Mouse (Mus musculus) small intestine, adult 2 months (tissue): ENCODE data around the gene Dnajc4. TPM values are rescaled to one million over a fixed set of nuclear protein-coding genes. Genes with fewer than 3 reads are reported as not detected.

Experiments
- H3K27ac ChIP-seq: fragments of 200-500 bp; 2 replicates; pipeline ENCODE4 v1.5.1; 2012; ENCODE audit warnings: low read depth, low read length, control low read depth, inconsistent platforms; ENCODE audit not compliant: insufficient read depth
- H3K27me3 ChIP-seq: fragments of 200-500 bp; 2 replicates; pipeline ENCODE4 v1.6.1; 2012; ENCODE audit warnings: mild to moderate bottlenecking, moderate library complexity, low read length, inconsistent platforms; ENCODE audit not compliant: control insufficient read depth, insufficient read depth
- H3K36me3 ChIP-seq: fragments of 200-500 bp; 2 replicates; pipeline ENCODE4 v1.6.1; 2012; ENCODE audit warnings: mild to moderate bottlenecking, low read length, control low read depth, inconsistent platforms; ENCODE audit not compliant: control insufficient read depth, insufficient read depth
- H3K4me1 ChIP-seq: fragments of 200-500 bp; 2 replicates; pipeline ENCODE4 v1.6.1; 2012; ENCODE audit warnings: low read length, inconsistent platforms, mixed read lengths; ENCODE audit not compliant: control insufficient read depth, insufficient read depth, insufficient read length
- H3K4me3 ChIP-seq: fragments of 200-500 bp; 2 replicates; pipeline ENCODE4 v1.5.1; 2012; ENCODE audit warnings: low read depth, mild to moderate bottlenecking, control low read depth, inconsistent platforms, low read length, moderate library complexity
- CTCF ChIP-seq: fragments of 200-500 bp; IDR thresholded peaks from 2 replicates; pipeline ENCODE4 v1.5.1; 2012; ENCODE audit warnings: low read depth, mild to moderate bottlenecking, control low read depth, inconsistent platforms, low read length, moderate library complexity, mixed read lengths; ENCODE audit not compliant: insufficient replicate concordance, insufficient read length; ENCODE audit errors: extremely low read depth
- POLR2A ChIP-seq: fragments of 200-500 bp; IDR thresholded peaks from 2 replicates; pipeline ENCODE4 v1.6.1; 2012; ENCODE audit warnings: low read depth, mild to moderate bottlenecking, control low read depth, inconsistent platforms, low read length, moderate library complexity
- WGBS: fragments of 180-500 bp; shearing (Covaris S2); methylation state at CpG from one replicate; pipeline ENCODE4 v1.1.7; 2018; 5-methylcytosine and 5-hydroxymethylcytosine counted together
- polyA plus RNA-seq: library from polyadenylated mRNA; depleted of rRNA; stranded (reverse); fragments of >200 nt; gene quantifications from 2 replicates; pipeline ENCODE4 v1.2.3, GENCODE M21; 2012; rRNA removed

Gene Dnajc4
- polyA plus RNA-seq, 1 experiment, result 53.4 TPM

DNA sequence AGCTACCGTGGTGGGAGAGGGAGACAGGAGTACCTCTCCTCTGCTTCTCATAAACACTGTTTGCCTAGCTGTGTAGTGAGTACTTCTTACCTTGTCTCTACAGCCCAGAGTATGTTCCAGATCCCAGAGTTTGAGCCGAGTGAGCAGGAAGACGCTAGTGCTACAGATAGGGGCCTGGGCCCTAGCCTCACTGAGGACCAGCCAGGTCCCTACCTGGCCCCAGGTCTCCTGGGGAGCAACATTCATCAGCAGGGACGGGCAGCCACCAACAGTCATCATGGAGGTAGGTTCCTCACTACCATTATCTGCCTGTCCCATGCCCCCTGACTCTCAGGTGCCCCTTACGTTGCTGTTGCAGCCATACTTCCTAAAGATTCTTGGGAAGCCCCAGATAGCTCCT is 49.6 kb downstream of the Dnajc4 start:
- TF ChIP-seq POLR2A (no peak; the same call in 1 of the 2 replicates), CTCF (no peak)
- Histone ChIP-seq H3K27ac (peak overlapping the region; percentile 82), H3K4me1 (peaks cover 14% of the 10 kb centered on the region), H3K4me3 (peak overlapping the region; percentile 86), H3K27me3 (no peaks in the 10 kb centered on the region), H3K36me3 (no peaks in the 10 kb centered on the region)
- WGBS, result 32% methylated on average over 5 of the region's 5 CpGs

DNA sequence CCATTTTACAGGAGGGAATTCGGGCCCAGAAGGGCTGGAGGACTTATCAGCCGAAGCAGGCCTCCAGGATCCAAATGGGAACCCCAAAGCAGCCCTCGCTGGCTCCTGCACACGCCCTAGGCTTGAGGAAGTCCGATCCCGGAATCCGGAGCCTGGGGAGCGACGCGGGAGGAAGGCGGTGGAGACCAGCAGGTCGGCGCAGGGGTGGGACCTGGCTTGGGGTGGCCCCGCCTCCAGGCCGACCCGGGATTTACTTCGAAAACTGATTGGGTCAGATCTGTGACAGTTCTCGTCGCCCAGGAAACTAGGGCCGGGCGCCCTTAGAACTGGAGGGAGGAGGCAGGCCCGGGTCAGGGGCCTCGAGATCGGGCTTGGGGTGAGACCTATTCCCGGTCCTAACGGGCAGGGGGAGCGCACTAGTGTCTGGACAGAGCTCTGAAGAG is 50.1 kb downstream of the Dnajc4 start, which contains the start of gene Gpr137:
Gpr137 (minus strand) TSS at position 232 of the 443 bp plus-strand sequence.
- Histone ChIP-seq H3K36me3 (no peaks in the 10 kb centered on the region), H3K27ac (peak within 1 kb of the TSS; percentile 98), H3K4me1 (peaks cover 14% of the 10 kb centered on the region), H3K4me3 (peak within 1 kb of the TSS; percentile 86), H3K27me3 (no peaks in the 10 kb centered on the region)
- under 1% methylated on average over 27 of the region's 27 CpGs for WGBS
- TF ChIP-seq CTCF (no peak; the same call in 1 of the 2 replicates), POLR2A (peak; percentile 86)

DNA sequence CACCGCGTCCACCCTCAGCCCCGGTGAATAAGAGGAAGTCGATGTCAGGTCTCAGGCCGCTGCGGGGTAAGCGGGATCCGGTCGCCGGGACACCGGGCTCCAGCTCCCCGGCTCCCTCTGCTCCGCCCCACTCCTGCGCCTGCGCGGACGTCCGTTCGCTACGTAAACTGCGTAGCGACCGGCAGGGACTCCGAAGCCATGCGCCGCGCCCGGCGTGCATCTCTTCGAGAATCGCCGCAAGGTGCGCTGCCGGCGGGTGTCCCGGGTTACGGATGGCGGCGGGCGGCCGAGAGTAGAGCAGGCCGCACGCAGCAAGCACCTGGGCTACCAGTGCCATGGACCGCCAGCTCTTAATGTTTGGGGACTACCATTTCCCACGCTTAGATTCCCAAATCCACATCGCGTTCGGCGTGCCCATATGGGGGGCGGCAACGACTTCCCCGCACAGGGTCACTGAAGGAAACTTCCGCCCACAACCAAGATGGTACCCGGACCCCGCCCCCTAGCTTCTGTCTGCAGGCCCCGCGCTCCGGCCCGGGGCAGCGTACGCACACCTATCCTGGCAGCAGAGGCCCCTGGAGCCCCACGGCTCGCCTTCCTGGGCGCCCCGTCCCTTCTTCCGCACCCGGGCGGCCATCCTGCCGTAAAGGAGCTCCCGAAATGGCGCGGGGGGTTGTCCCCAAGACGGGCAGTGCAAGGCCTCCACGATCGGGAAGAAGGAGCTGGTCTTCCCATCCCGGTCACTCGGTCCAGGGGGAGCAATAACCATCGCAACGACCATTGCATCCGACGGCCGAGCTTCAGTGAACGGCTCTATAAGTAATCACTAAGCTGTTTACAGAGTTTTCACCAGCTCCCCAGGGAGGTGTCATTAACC is 50.8 kb downstream of the Dnajc4 start, which contains the start of gene Bad:
Bad (plus strand) TSS at position 490 of the 877 bp plus-strand sequence.
- H3K27me3 ChIP-seq, result no peaks in the 10 kb centered on the region
- peak within 1 kb of the TSS; percentile 98 for H3K27ac ChIP-seq
- under 1% methylated on average over 83 of the region's 83 CpGs for WGBS
- peak within 1 kb of the TSS; percentile 86 for H3K4me3 ChIP-seq
- H3K4me1 ChIP-seq, result peaks cover 10% of the 10 kb centered on the region
- TF ChIP-seq POLR2A, result peak; percentile 55; the same call in 1 of the 2 replicates
- no peak for TF ChIP-seq CTCF
- no peaks in the 10 kb centered on the region for H3K36me3 ChIP-seq

DNA sequence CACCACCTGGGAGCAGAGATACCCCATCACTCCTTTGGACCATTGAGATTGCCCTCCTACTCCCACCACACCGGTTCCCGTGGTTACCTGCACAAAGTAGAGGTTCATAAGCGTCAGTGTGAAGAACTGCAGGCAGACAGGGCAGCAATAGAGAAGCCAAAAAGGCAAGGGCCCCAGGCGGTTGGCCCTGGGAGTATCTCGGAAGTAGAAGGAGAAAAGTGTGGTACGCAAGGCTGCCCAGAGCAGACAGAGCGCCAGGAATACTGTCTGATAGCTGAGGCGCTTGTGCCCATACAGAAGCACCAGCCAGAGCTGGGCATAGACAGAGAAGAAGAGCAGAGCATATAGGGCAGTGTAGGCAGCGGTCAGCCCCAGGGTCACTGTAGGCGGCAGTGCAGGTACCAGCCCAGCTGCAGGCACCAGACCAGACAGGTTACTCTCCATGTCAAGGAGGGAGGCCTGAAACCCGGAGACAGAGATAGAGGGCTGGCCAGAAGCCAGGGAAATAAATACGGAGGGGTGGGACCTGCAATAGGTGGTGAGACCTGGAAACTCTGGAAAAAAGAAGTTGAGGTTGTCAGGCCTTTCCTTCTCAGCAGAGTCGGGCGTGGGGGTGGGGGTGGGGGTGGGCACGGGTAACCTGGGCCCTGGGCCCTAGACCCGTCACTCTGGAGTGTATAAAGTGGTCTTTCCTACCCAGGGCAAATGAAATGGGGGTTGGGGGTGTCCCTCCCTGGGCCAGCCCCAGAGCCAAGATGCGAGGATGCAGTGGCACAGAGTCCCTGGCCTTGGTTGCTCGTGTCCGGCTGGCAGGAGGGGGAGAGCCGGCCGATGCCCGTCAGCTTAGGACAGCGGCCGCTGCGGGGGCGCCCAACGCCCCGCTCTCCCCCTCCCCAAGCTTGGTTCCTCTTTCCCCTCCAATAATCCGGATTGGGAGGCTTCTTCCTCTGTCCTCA is 51.7 kb downstream of the Dnajc4 start:
- Histone ChIP-seq H3K4me1 (peaks cover 10% of the 10 kb centered on the region), H3K36me3 (no peaks in the 10 kb centered on the region), H3K27me3 (no peaks in the 10 kb centered on the region), H3K4me3 (peak overlapping the region; percentile 86), H3K27ac (peak overlapping the region; percentile 24; the same call in 1 of the 2 replicates)
- TF ChIP-seq POLR2A (no peak), CTCF (no peak)
- 20% methylated on average over 29 of the region's 29 CpGs for WGBS

DNA sequence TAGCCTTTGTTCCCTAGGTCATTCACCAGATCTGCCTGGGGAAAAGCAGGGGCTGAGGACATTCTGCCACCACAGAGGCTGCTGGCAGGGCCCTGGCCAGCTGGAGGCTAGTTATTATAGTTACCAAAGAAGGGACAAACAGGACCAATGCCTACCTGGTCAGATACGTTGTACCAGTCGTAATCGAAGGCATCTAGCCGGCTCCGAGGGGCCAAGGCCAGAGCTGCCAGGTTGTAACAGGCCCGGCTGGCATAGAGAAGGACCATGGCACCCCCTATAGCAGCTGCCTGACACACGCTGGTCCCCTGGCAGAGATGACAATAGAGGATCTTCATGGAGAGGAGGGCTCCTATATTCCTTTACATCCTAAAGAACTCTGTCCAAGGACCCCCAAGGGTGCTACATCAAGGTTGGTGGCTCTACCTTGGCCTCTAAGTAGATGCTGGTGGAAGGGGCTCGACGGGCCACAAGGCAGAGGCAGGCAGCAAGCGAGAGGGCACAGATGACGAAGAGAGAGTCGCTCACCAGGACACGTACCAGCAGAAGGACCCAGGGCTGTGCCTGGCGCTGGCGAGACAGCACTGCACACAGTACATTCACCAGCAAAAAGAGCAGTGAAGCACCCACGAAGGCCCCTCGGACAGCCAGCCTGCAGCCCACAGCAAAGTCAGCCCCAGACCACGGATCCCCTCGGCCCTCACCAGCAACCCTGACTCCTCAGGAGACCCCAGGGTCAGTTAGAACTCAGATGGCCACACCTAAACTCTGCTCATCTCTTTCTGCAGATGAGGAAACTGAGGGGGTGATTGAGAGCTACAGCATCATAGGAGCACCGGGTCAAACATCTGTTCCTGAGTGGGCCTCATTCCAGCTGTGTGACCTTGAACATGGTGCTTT is 53.0 kb downstream of the Dnajc4 start:
- no peak for TF ChIP-seq POLR2A
- no peak for TF ChIP-seq CTCF
- 92% methylated on average over 20 of the region's 20 CpGs for WGBS

More for the DNA sequence above, 53.0 kb downstream of the Dnajc4 start:
- Histone ChIP-seq H3K4me3 (no peak overlapping the region), H3K4me1 (peaks cover 10% of the 10 kb centered on the region), H3K36me3 (no peaks in the 10 kb centered on the region), H3K27me3 (peaks cover 7% of the 10 kb centered on the region; the same call in 1 of the 2 replicates), H3K27ac (no peak overlapping the region)

Other genes starting within 250 kb of the Dnajc4 start
- gene Rps6ka4, start 151.9 kb downstream of the Dnajc4 start, polyA plus RNA-seq, result 32.5 and 55.4 TPM in 2 replicates
- 17.9 and 34.6 TPM in 2 replicates for gene Ccdc88b, start 134.4 kb downstream of the Dnajc4 start, polyA plus RNA-seq
- 29.0 and 52.3 TPM in 2 replicates for gene Trmt112, start 82.9 kb downstream of the Dnajc4 start, polyA plus RNA-seq
- gene Prdx5, start 82.5 kb downstream of the Dnajc4 start, polyA plus RNA-seq, result 94.6 and 180 TPM in 2 replicates
- 168 and 346 TPM in 2 replicates for gene Esrra, start 70.8 kb downstream of the Dnajc4 start, polyA plus RNA-seq
- not detected in 2 replicates for gene Catsperz, start 67.2 kb downstream of the Dnajc4 start, polyA plus RNA-seq
- gene Kcnk4, start 58.1 kb downstream of the Dnajc4 start, polyA plus RNA-seq, result not detected in 2 replicates
- gene Bad, start 50.7 kb downstream of the Dnajc4 start, polyA plus RNA-seq, result 83.3 and 127 TPM in 2 replicates
- 77.5 and 97.8 TPM in 2 replicates for gene Gpr137, start 50.1 kb downstream of the Dnajc4 start, polyA plus RNA-seq
- gene Ppp1r14b, start 17.6 kb downstream of the Dnajc4 start, polyA plus RNA-seq, result 44.2 and 100 TPM in 2 replicates
- gene Plcb3, start 16.1 kb downstream of the Dnajc4 start, polyA plus RNA-seq, result 200 and 595 TPM in 2 replicates
- 23.0 and 47.9 TPM in 2 replicates for gene Fkbp2, start 12.1 kb downstream of the Dnajc4 start, polyA plus RNA-seq
- gene Vegfb, start 4.9 kb downstream of the Dnajc4 start, polyA plus RNA-seq, result 19.8 and 20.4 TPM in 2 replicates
- gene Nudt22, start 3.5 kb upstream of the Dnajc4 start, polyA plus RNA-seq, result 41.2 and 53.8 TPM in 2 replicates
- 5.2 and 7.7 TPM in 2 replicates for gene Trpt1, start 3.6 kb upstream of the Dnajc4 start, polyA plus RNA-seq
- 10.2 and 18.6 TPM in 2 replicates for gene Fermt3, start 26.9 kb upstream of the Dnajc4 start, polyA plus RNA-seq
- gene Stip1, start 47.4 kb upstream of the Dnajc4 start, polyA plus RNA-seq, result 15.2 and 21.4 TPM in 2 replicates
- 30.1 and 37.2 TPM in 2 replicates for gene Macrod1, start 64.2 kb upstream of the Dnajc4 start, polyA plus RNA-seq
- 0.06 and 0.22 TPM in 2 replicates for gene Flrt1, start 113.2 kb upstream of the Dnajc4 start, polyA plus RNA-seq
- 61.9 and 113 TPM in 2 replicates for gene Otub1, start 213.7 kb upstream of the Dnajc4 start, polyA plus RNA-seq
- 3,019 and 4,573 TPM in 2 replicates for gene Cox8a, start 225.0 kb upstream of the Dnajc4 start, polyA plus RNA-seq
- 8.2 and 13.1 TPM in 2 replicates for gene Naa40, start 248.6 kb upstream of the Dnajc4 start, polyA plus RNA-seq